Mouse (Mus musculus) small intestine, adult 2 months (tissue): ENCODE measurements around the gene Slc2a8.

Experiments used
- CTCF ChIP-seq: fragments of 200-500 bp; IDR thresholded peaks from 2 replicates; pipeline ENCODE4 v1.5.1; 2012; ENCODE audit warnings: low read depth, mild to moderate bottlenecking, control low read depth, inconsistent platforms, low read length, moderate library complexity, mixed read lengths; ENCODE audit not compliant: insufficient replicate concordance, insufficient read length; ENCODE audit errors: extremely low read depth
- POLR2A ChIP-seq: fragments of 200-500 bp; IDR thresholded peaks from 2 replicates; pipeline ENCODE4 v1.6.1; 2012; ENCODE audit warnings: low read depth, mild to moderate bottlenecking, control low read depth, inconsistent platforms, low read length, moderate library complexity

GRCm38 (mm10) chr2:32931730-32932129 is 50.2 kb downstream of the Slc2a8 start:
- TF ChIP-seq CTCF (no peak), POLR2A (no peak)
